Mouse (Mus musculus): ENCODE data around the gene 4930590J08Rik.
A peak's percentile ranks its signal among the peaks of the same experiment; 100 is the strongest.

4930590J08Rik gene

DNA sequence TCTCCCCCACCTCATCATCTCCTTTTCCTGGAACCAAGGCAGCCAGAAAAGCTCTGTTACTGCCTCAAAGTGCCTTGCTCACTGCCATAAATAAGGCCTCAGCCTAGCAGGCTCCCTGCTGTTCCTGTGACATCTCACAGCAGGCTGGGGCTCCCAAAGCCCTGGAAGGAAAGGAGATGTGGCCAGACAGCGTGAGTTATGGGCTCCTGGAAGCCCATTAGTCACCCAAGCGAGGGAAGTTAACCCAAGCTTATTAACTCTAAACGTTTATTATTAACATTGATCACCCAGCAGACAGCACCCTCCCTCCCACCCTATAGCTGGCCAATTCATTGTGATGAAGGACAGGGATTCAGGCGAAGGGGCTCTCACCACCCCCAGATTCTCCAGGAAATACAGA is 60.8 kb downstream of the 4930590J08Rik start:
- DNase-seq (ENCODE audit: low spot score) = peak; percentile 23

- no peak for DNase-seq (ENCODE audit: low spot score)
Measured at GRCm38 (mm10) chr6:91965060-91965459, 62.5 kb downstream of the 4930590J08Rik start.

- no peak for DNase-seq (ENCODE audit: low spot score)
Measured at GRCm38 (mm10) chr6:91966006-91966405, 63.4 kb downstream of the 4930590J08Rik start.

GRCm38 (mm10) chr6:91972201-91972646 is 69.6 kb downstream of the 4930590J08Rik start:
- DNase-seq (ENCODE audit: low spot score) = peak; percentile 24

GRCm38 (mm10) chr6:91973972-91974371 is 71.4 kb downstream of the 4930590J08Rik start:
- DNase-seq (ENCODE audit: low spot score) = no peak

GRCm38 (mm10) chr6:91978371-91979300 is 76.0 kb downstream of the 4930590J08Rik start, which contains the start of gene Fgd5:
Gene Fgd5, plus strand, starts transcription at chr6:91978878.
- DNase-seq (ENCODE audit: low spot score) = peak; percentile 40

DNA sequence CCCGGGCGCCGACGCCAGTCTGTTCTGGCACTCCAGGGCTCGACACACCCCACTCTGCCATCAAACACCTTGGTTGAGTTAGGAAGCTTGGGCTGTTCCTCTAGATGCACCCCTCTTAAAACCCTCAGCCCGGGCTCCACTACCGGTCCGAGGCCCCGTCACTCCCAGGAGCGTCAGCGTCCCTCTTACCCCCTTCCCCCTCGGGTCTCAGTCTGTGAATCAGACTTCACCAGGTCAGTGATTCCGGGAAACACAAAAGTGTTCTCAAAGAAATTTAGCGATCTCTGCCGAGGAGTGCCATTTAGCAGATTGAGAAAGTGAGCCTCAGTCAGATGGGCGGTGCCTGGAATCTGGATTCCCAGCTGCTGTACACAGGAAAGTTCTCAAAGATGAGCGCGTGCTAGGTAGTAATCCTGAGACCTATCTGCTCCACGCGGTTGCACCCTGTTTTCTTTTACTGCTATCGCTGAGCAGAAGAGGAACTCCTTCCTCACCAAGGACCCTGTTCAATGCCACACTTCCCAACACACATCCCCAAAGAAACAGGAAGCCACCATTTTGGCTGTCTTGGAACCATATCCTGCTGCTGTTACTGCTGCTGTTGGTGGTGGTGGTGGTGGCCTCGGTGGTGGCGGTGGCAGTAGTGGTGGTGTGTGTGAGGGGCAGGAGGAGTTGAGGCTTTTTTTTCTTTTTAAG is 76.8 kb downstream of the 4930590J08Rik start:
- DNase-seq (ENCODE audit: low spot score) = no peak

DNA sequence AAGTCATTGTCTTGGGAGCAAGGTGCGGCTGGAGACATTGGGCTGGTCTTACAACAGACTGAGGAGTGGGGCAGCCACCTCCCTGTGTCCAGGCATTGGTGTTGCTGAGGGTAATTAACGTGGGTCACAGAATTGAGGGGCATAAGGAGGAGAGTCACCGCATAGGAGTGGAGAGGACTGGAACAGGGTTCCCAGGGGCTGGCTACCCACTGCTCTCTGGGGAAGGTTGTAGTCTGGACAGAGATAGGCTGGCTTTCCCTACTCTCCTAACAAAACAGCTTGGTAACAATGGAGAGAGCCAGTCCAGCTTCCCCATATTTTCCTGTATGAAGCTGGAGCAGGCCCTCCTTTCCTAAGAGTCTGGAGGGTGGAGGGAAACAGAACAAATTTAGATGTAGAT is 77.4 kb downstream of the 4930590J08Rik start:
- no peak for DNase-seq (ENCODE audit: low spot score)

- no peak for DNase-seq (ENCODE audit: low spot score)
Measured at GRCm38 (mm10) chr6:91990101-91990500, 87.5 kb downstream of the 4930590J08Rik start.

- DNase-seq (ENCODE audit: low spot score) = no peak
Measured at GRCm38 (mm10) chr6:91992823-91993222, 90.2 kb downstream of the 4930590J08Rik start.

- no peak for DNase-seq (ENCODE audit: low spot score)
Measured at GRCm38 (mm10) chr6:91993795-91994505, 91.3 kb downstream of the 4930590J08Rik start.

DNA sequence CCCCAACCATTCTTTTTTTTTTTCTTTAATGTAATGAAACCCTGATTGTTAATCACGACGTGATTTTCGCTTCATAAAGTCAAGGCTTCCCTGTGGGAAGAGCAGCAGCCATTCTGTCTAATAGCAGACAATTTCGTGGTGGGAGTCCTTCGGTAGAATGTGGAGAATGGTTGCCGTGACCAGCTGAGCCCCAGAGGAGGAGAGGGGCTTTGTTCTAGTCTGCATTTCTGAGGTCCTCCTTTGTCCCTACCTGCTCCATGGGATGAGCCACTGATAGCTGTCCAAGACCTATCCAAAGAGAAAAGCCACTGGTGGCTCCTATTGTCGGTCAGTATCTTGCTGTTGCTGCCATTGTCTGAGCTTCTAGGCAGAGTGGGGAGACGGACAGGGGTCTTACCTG is 93.5 kb downstream of the 4930590J08Rik start:
- DNase-seq (ENCODE audit: low spot score) = no peak
